Mouse (Mus musculus): ENCODE results near the gene Arid1b.

The Arid1b gene

GRCm38 (mm10) chr17:5021303-5022003 lies 27.3 kb downstream of the Arid1b start:
- no peak for DNase-seq (ENCODE audit: low spot score)

- DNase-seq (ENCODE audit: low spot score): no peak
Measured at GRCm38 (mm10) chr17:5022019-5022544, 27.9 kb downstream of the Arid1b start.

GRCm38 (mm10) chr17:5023745-5024144 lies 29.6 kb downstream of the Arid1b start:
- DNase-seq (ENCODE audit: low spot score): no peak

- DNase-seq (ENCODE audit: low spot score): no peak
Measured at GRCm38 (mm10) chr17:5025400-5025799, 31.3 kb downstream of the Arid1b start.

- no peak for DNase-seq (ENCODE audit: low spot score)
Measured at GRCm38 (mm10) chr17:5026578-5026977, 32.4 kb downstream of the Arid1b start.

- DNase-seq (ENCODE audit: low spot score): no peak
Measured at GRCm38 (mm10) chr17:5029148-5029547, 35.0 kb downstream of the Arid1b start.

GRCm38 (mm10) chr17:5030290-5030689 lies 36.2 kb downstream of the Arid1b start:
- no peak for DNase-seq (ENCODE audit: low spot score)

GRCm38 (mm10) chr17:5033346-5033745 lies 39.2 kb downstream of the Arid1b start:
- DNase-seq (ENCODE audit: low spot score): no peak

- DNase-seq (ENCODE audit: low spot score): no peak
Measured at GRCm38 (mm10) chr17:5034201-5034600, 40.1 kb downstream of the Arid1b start.

GRCm38 (mm10) chr17:5036200-5036835 lies 42.2 kb downstream of the Arid1b start:
- no peak for DNase-seq (ENCODE audit: low spot score)

GRCm38 (mm10) chr17:5037199-5037598 lies 43.1 kb downstream of the Arid1b start:
- no peak for DNase-seq (ENCODE audit: low spot score)

GRCm38 (mm10) chr17:5039826-5040225 lies 45.7 kb downstream of the Arid1b start:
- no peak for DNase-seq (ENCODE audit: low spot score)

- DNase-seq (ENCODE audit: low spot score): no peak
Measured at GRCm38 (mm10) chr17:5043871-5044270, 49.7 kb downstream of the Arid1b start.

- no peak for DNase-seq (ENCODE audit: low spot score)
Measured at GRCm38 (mm10) chr17:5045613-5046012, 51.5 kb downstream of the Arid1b start.

- DNase-seq (ENCODE audit: low spot score): no peak
Measured at GRCm38 (mm10) chr17:5047373-5047772, 53.2 kb downstream of the Arid1b start.

- DNase-seq (ENCODE audit: low spot score): no peak
Measured at GRCm38 (mm10) chr17:5050266-5050665, 56.1 kb downstream of the Arid1b start.

- no peak for DNase-seq (ENCODE audit: low spot score)
Measured at GRCm38 (mm10) chr17:5050970-5051530, 56.9 kb downstream of the Arid1b start.

- no peak for DNase-seq (ENCODE audit: low spot score)
Measured at GRCm38 (mm10) chr17:5052091-5052799, 58.1 kb downstream of the Arid1b start.

- DNase-seq (ENCODE audit: low spot score): no peak
Measured at GRCm38 (mm10) chr17:5052800-5053179, 58.7 kb downstream of the Arid1b start.

GRCm38 (mm10) chr17:5053201-5053600 lies 59.1 kb downstream of the Arid1b start:
- no peak for DNase-seq (ENCODE audit: low spot score)

- no peak for DNase-seq (ENCODE audit: low spot score)
Measured at GRCm38 (mm10) chr17:5055412-5055811, 61.3 kb downstream of the Arid1b start.

GRCm38 (mm10) chr17:5056654-5057053 lies 62.5 kb downstream of the Arid1b start:
- no peak for DNase-seq (ENCODE audit: low spot score)

- no peak for DNase-seq (ENCODE audit: low spot score)
Measured at GRCm38 (mm10) chr17:5057286-5057685, 63.2 kb downstream of the Arid1b start.
